25 mouse cellular contexts compared by ENCODE assay signal in the genomic region with DNA sequence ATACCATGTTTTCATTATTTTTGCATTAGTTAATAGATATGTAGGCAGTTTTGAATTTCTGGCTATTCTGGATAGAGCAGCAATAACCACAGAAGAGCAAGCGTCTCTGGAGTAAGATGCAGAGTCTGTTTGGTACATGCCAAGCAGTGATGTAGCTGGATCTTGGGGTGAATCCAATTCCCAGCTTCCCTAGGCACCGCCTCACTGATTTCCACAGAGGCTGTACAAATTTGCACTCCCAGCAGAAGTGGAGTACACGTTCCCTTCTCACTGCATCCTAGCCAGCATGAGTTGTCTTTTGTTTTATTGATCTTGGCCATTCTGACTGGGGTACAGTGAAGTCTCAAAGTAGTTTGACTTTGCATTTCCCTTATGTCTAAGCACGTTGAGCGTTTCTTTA.
DNase-seq lines count a peak whose midpoint lies in the region; ATAC-seq and TF ChIP-seq lines count a peak whose summit lies in the region.
"Had no signal": no experiment of that assay in that cellular context is flagged by ENCODE, and none has a peak within 500 bp of the region (broad histone marks: within the 10 kb centered on the region; RNA-seq: fewer than 3 reads in every experiment).

No protein-coding gene starts in this region.

- DNase-seq in forebrain, embryonic 14.5 days (ENCODE audit: low spot score) = peak; percentile 16
- DNase-seq in heart, adult 11 months = peak; percentile 84
- DNase-seq in NIH3T3 (ENCODE audit: low read depth) = peak; percentile 25
- DNase-seq in brain, adult 2 months (ENCODE audit: low read depth, low spot score) = peak; percentile 59
- DNase-seq in layer of hippocampus, adult 2 months (ENCODE audit: low spot score in 2 of 2) = no peak
- DNase-seq: cerebellum, adult 11 months; cerebellum, adult 9-10 months; cerebellum, postnatal 36 days; kidney, adult 2 months; kidney, postnatal 36 days; liver, embryonic 13.5 days; lung, adult 18-20 months; right cerebral cortex, postnatal 4 days; thymus, postnatal 4 days had no signal

- no peak for TF ChIP-seq CTCF in layer of hippocampus, adult 2 months (conservative IDR thresholded peaks at IDR 0.05)

- H3K27ac ChIP-seq in forebrain, embryonic 14.5 days (ENCODE audit: low read depth, low read length) = no peak overlapping the region
- H3K27ac ChIP-seq in forebrain, embryonic 15.5 days (replicated peaks) = no peak overlapping the region
- H3K27ac ChIP-seq in heart, embryonic 12.5 days (ENCODE audit: poor library complexity, severe bottlenecking) = no peak overlapping the region
- no peak overlapping the region for H3K27ac ChIP-seq in layer of hippocampus, adult 2 months
- H3K27ac ChIP-seq: forebrain, embryonic 13.5 days; heart, embryonic 15.5 days; intestine, embryonic 15.5 days; limb, embryonic 13.5 days; liver, embryonic 13.5 days; macrophage; midbrain, embryonic 13.5 days; neural tube, embryonic 13.5 days had no signal

- H3K36me3 ChIP-seq in forebrain, embryonic 14.5 days (ENCODE audit: control insufficient read depth, insufficient read depth, low read length) = no peaks in the 10 kb centered on the region
- H3K36me3 ChIP-seq in forebrain, embryonic 15.5 days = no peaks in the 10 kb centered on the region
- H3K36me3 ChIP-seq in heart, embryonic 12.5 days = no peaks in the 10 kb centered on the region
- H3K36me3 ChIP-seq: heart, embryonic 15.5 days; intestine, embryonic 15.5 days; limb, embryonic 13.5 days; liver, embryonic 13.5 days; midbrain, embryonic 13.5 days; neural tube, embryonic 13.5 days had no signal

- WGBS in forebrain, embryonic 14.5 days = 82% methylated on average over 5 of the region's 5 CpGs
- 82% methylated on average over 5 of the region's 5 CpGs for WGBS in forebrain, embryonic 15.5 days
- WGBS in heart, embryonic 12.5 days = 83% methylated on average over 5 of the region's 5 CpGs

- no peaks in the 10 kb centered on the region for H3K4me1 ChIP-seq in forebrain, embryonic 14.5 days (ENCODE audit: control insufficient read depth, insufficient read depth, low read length)
- H3K4me1 ChIP-seq in forebrain, embryonic 15.5 days = no peaks in the 10 kb centered on the region
- H3K4me1 ChIP-seq in heart, embryonic 12.5 days (replicated peaks) = no peaks in the 10 kb centered on the region
- H3K4me1 ChIP-seq: forebrain, embryonic 13.5 days; heart, embryonic 15.5 days; intestine, embryonic 15.5 days; limb, embryonic 13.5 days; liver, embryonic 13.5 days; midbrain, embryonic 13.5 days; neural tube, embryonic 13.5 days had no signal

- no peak overlapping the region for H3K4me2 ChIP-seq in forebrain, embryonic 14.5 days (ENCODE audit: low read length)
- no peak overlapping the region for H3K4me2 ChIP-seq in forebrain, embryonic 15.5 days (replicated peaks)
- no peak overlapping the region for H3K4me2 ChIP-seq in heart, embryonic 12.5 days
- H3K4me2 ChIP-seq: forebrain, embryonic 13.5 days; heart, embryonic 15.5 days; intestine, embryonic 15.5 days; limb, embryonic 13.5 days; liver, embryonic 13.5 days; midbrain, embryonic 13.5 days; neural tube, embryonic 13.5 days had no signal

- H3K9ac ChIP-seq in forebrain, embryonic 14.5 days (ENCODE audit: low read length) = no peak overlapping the region
- H3K9ac ChIP-seq in forebrain, embryonic 15.5 days (replicated peaks) = no peak overlapping the region
- no peak overlapping the region for H3K9ac ChIP-seq in heart, embryonic 12.5 days
- H3K9ac ChIP-seq: forebrain, embryonic 13.5 days; heart, embryonic 15.5 days; intestine, embryonic 15.5 days; limb, embryonic 13.5 days; liver, embryonic 13.5 days; midbrain, embryonic 13.5 days; neural tube, embryonic 13.5 days had no signal

- H3K9me3 ChIP-seq in forebrain, embryonic 14.5 days (replicated peaks; ENCODE audit: control insufficient read depth, low read length) = no peaks in the 10 kb centered on the region
- no peaks in the 10 kb centered on the region for H3K9me3 ChIP-seq in forebrain, embryonic 15.5 days
- peaks cover 1% of the 10 kb centered on the region; the same call in 1 of the 2 replicates for H3K9me3 ChIP-seq in heart, embryonic 12.5 days (replicated peaks)
- H3K9me3 ChIP-seq: forebrain, embryonic 13.5 days; heart, embryonic 15.5 days; intestine, embryonic 15.5 days; limb, embryonic 13.5 days; liver, embryonic 13.5 days; midbrain, embryonic 13.5 days; neural tube, embryonic 13.5 days had no signal

- no peaks in the 10 kb centered on the region for H3K27me3 ChIP-seq in forebrain, embryonic 14.5 days (replicated peaks; ENCODE audit: control insufficient read depth, insufficient read depth, low read length)
- H3K27me3 ChIP-seq in forebrain, embryonic 15.5 days = no peaks in the 10 kb centered on the region
- H3K27me3 ChIP-seq in heart, embryonic 12.5 days (replicated peaks) = no peaks in the 10 kb centered on the region
- H3K27me3 ChIP-seq: forebrain, embryonic 13.5 days; heart, embryonic 15.5 days; intestine, embryonic 15.5 days; limb, embryonic 13.5 days; liver, embryonic 13.5 days; midbrain, embryonic 13.5 days; neural tube, embryonic 13.5 days had no signal

- no peak for ATAC-seq in forebrain, embryonic 14.5 days
- no peak for ATAC-seq in forebrain, embryonic 15.5 days (replicated peaks)
- ATAC-seq in heart, embryonic 12.5 days (ENCODE audit: insufficient number of reproducible peaks, low FRiP score) = no peak
- ATAC-seq: CD4-positive, CD25-positive, alpha-beta regulatory T cell, adult 4 months; forebrain, embryonic 13.5 days; hindbrain, embryonic 16.5 days; intestine, embryonic 15.5 days; midbrain, embryonic 13.5 days had no signal

- H3K4me3 ChIP-seq in forebrain, embryonic 14.5 days (ENCODE audit: low read depth, low read length) = no peak overlapping the region
- no peak overlapping the region for H3K4me3 ChIP-seq in forebrain, embryonic 15.5 days
- H3K4me3 ChIP-seq in heart, embryonic 12.5 days = no peak overlapping the region
- H3K4me3 ChIP-seq in layer of hippocampus, adult 2 months = no peak overlapping the region
- H3K4me3 ChIP-seq: forebrain, embryonic 13.5 days; heart, embryonic 15.5 days; intestine, embryonic 15.5 days; limb, embryonic 13.5 days; liver, embryonic 13.5 days; midbrain, embryonic 13.5 days; neural tube, embryonic 13.5 days had no signal

Comparison
In these comparisons a context has a peak if more than half of its experiments do, and no peak if none do; other contexts are left out.
1. DNase-seq: peak in forebrain, embryonic 14.5 days (single experiment), heart, adult 11 months (single experiment), NIH3T3 (single experiment) and brain, adult 2 months (single experiment); none in layer of hippocampus, adult 2 months (0 of 2).